In genomic region chr17:46029554-46030207, GRCm38 (mm10) we compare ENCODE assay signal across 7 mouse cellular contexts. TPM values are rescaled to one million over a fixed set of nuclear protein-coding genes. Genes with fewer than 3 reads are reported as not detected.
DNase-seq lines count a peak whose midpoint lies in the region; ATAC-seq and TF ChIP-seq lines count a peak whose summit lies in the region.

No protein-coding gene starts in this region.

- TF ChIP-seq CTCF in testis, adult 2 months (IDR thresholded peaks at IDR 0.05; ENCODE audit: control insufficient read depth, insufficient read depth, insufficient replicate concordance, low read depth, low read length): no peak
- no peak for TF ChIP-seq CTCF in kidney, postnatal 0 days (IDR thresholded peaks at IDR 0.05; ENCODE audit: low read depth)

- no peak for TF ChIP-seq POLR2A in testis, adult 2 months (IDR thresholded peaks at IDR 0.05; ENCODE audit: control insufficient read depth, low read depth, low read length)

- no peaks in the 10 kb centered on the region for H3K9me3 ChIP-seq in forebrain, embryonic 16.5 days (ENCODE audit: control insufficient read depth, low read length)
- H3K9me3 ChIP-seq in kidney, postnatal 0 days (replicated peaks; ENCODE audit: low read length): no peaks in the 10 kb centered on the region
- H3K9me3 ChIP-seq in neural tube, embryonic 12.5 days: no peaks in the 10 kb centered on the region

- H3K4me1 ChIP-seq in testis, adult 2 months (ENCODE audit: control insufficient read depth, insufficient read depth, low read length): peaks cover 20% of the 10 kb centered on the region
- peaks cover 46% of the 10 kb centered on the region for H3K4me1 ChIP-seq in forebrain, embryonic 16.5 days (replicated peaks; ENCODE audit: control insufficient read depth, insufficient read depth, low read length)
- H3K4me1 ChIP-seq in kidney, postnatal 0 days (replicated peaks; ENCODE audit: insufficient read depth, low read length): peaks cover 32% of the 10 kb centered on the region
- peaks cover 52% of the 10 kb centered on the region for H3K4me1 ChIP-seq in neural tube, embryonic 12.5 days

- 7% methylated on average over 7 of the region's 7 CpGs for WGBS in forebrain, embryonic 16.5 days
- WGBS in kidney, postnatal 0 days: 14% methylated on average over 7 of the region's 7 CpGs
- WGBS in neural tube, embryonic 12.5 days: 12% methylated on average over 7 of the region's 7 CpGs

- H3K27me3 ChIP-seq in testis, adult 2 months (ENCODE audit: control insufficient read depth, insufficient read depth, low read length): no peaks in the 10 kb centered on the region
- H3K27me3 ChIP-seq in forebrain, embryonic 16.5 days (replicated peaks; ENCODE audit: control insufficient read depth, insufficient read depth, low read length): no peaks in the 10 kb centered on the region
- no peaks in the 10 kb centered on the region for H3K27me3 ChIP-seq in kidney, postnatal 0 days (ENCODE audit: insufficient read depth, low read length)
- no peaks in the 10 kb centered on the region for H3K27me3 ChIP-seq in neural tube, embryonic 12.5 days (replicated peaks)

- peak overlapping the region; percentile 88 for H3K9ac ChIP-seq in forebrain, embryonic 16.5 days (replicated peaks; ENCODE audit: low read depth, low read length)
- H3K9ac ChIP-seq in kidney, postnatal 0 days (ENCODE audit: low read depth, low read length): peak overlapping the region; percentile 96
- H3K9ac ChIP-seq in neural tube, embryonic 12.5 days: peak overlapping the region; percentile 94

- no peak for DNase-seq in testis, postnatal 14 days (ENCODE audit: low spot score)
- no peak for DNase-seq in kidney, postnatal 0 days (ENCODE audit: low spot score)
- no peak for DNase-seq in c-Kit-positive CD71-positive TER-119-positive erythroid progenitor cells, embryonic 14.5 days (ENCODE audit: low spot score)
- no peak for DNase-seq in spleen, adult 18-20 months

- no peak for ATAC-seq in forebrain, embryonic 16.5 days
- no peak for ATAC-seq in kidney, postnatal 0 days (replicated peaks; ENCODE audit: low FRiP score, low read depth)
- ATAC-seq in neural tube, embryonic 12.5 days (ENCODE audit: low FRiP score, low read depth): no peak

- no peaks in the 10 kb centered on the region for H3K36me3 ChIP-seq in testis, adult 2 months (ENCODE audit: control insufficient read depth, insufficient read depth, low read length)
- peaks cover 2% of the 10 kb centered on the region; the same call in 1 of the 2 replicates for H3K36me3 ChIP-seq in forebrain, embryonic 16.5 days (ENCODE audit: control insufficient read depth, insufficient read depth)
- H3K36me3 ChIP-seq in kidney, postnatal 0 days (ENCODE audit: insufficient read depth, low read length): 0 out of 2 replicates have a peak, but pooled peaks cover 10% of the 10 kb centered on the region
- H3K36me3 ChIP-seq in neural tube, embryonic 12.5 days: peaks cover 10% of the 10 kb centered on the region

- peak overlapping the region; percentile 82 for H3K4me2 ChIP-seq in forebrain, embryonic 16.5 days (ENCODE audit: low read length)
- peak overlapping the region; percentile 76 for H3K4me2 ChIP-seq in kidney, postnatal 0 days (ENCODE audit: low read length)
- peak overlapping the region; percentile 93 for H3K4me2 ChIP-seq in neural tube, embryonic 12.5 days (replicated peaks)

- peak overlapping the region; percentile 88 for H3K4me3 ChIP-seq in testis, adult 2 months (ENCODE audit: control insufficient read depth, low read depth, low read length)
- H3K4me3 ChIP-seq in forebrain, embryonic 16.5 days (replicated peaks; ENCODE audit: low read length): peak overlapping the region; percentile 85
- H3K4me3 ChIP-seq in kidney, postnatal 0 days (replicated peaks; ENCODE audit: low read depth, low read length): peak overlapping the region; percentile 95
- H3K4me3 ChIP-seq in neural tube, embryonic 12.5 days: peak overlapping the region; percentile 85

- no peak overlapping the region for H3K27ac ChIP-seq in testis, adult 2 months (ENCODE audit: control insufficient read depth, insufficient read depth, low read depth, low read length)
- H3K27ac ChIP-seq in forebrain, embryonic 16.5 days (ENCODE audit: low read length): peak overlapping the region; percentile 62; the same call in 1 of the 2 replicates
- H3K27ac ChIP-seq in kidney, postnatal 0 days: peak overlapping the region; percentile 98
- H3K27ac ChIP-seq in neural tube, embryonic 12.5 days: no peak overlapping the region

RNA-seq across cellular contexts. Expression of gene Vegfa, which starts 2.5 kb away (rescaled TPM):
- polyA plus RNA-seq in testis, adult 2 months (2012; rRNA removed): 13.2 and 13.5 TPM in 2 replicates
- polyA plus RNA-seq in forebrain, embryonic 16.5 days (2015; fragmentation: Nextera tagmentation; extraction: Ambion mirVana): 2.5 and 3.3 TPM in 2 replicates
- polyA plus RNA-seq in kidney, postnatal 0 days (2015; fragmentation: Nextera tagmentation; extraction: Ambion mirVana): 6.3 TPM in 2 replicates
- 3.4 and 4.1 TPM in 2 replicates for polyA plus RNA-seq in neural tube, embryonic 12.5 days (2016; fragmentation: Nextera tagmentation; extraction: Ambion mirVana)

Comparison
In these comparisons a context has a peak if more than half of its experiments do, and no peak if none do; other contexts are left out.
1. H3K27ac ChIP-seq: peak in forebrain, embryonic 16.5 days (single experiment) and kidney, postnatal 0 days (single experiment); none in testis, adult 2 months (single experiment) and neural tube, embryonic 12.5 days (single experiment).
2. Peak in every context shown above with its lines, with median percentiles within 50 percentile points of each other: H3K4me3 ChIP-seq, H3K4me2 ChIP-seq and H3K9ac ChIP-seq.